In genomic region chr17:71869372-71870231, GRCm38 (mm10) we compare ENCODE assay signal across 8 mouse cellular contexts.
DNase-seq lines count a peak whose midpoint lies in the region; ATAC-seq lines count a peak whose summit lies in the region.

No protein-coding gene starts in this region.

- peak overlapping the region; percentile 65 for H3K9ac ChIP-seq in kidney, embryonic 14.5 days (ENCODE audit: low read depth, low read length)
- H3K9ac ChIP-seq in embryonic facial prominence, embryonic 14.5 days (ENCODE audit: low read depth, low read length): peak overlapping the region; percentile 71
- peak overlapping the region; percentile 70 for H3K9ac ChIP-seq in midbrain, embryonic 13.5 days (replicated peaks)
- H3K9ac ChIP-seq in stomach, embryonic 16.5 days (ENCODE audit: low read length): peak overlapping the region; percentile 72

- intact Hi-C loops in heart, postnatal 25 days (cut with DNase I): loop anchor here (10.0 kb wide), 1 partner anchor 305 kb away; no protein-coding TSS in a partner anchor
- intact Hi-C loops in left cerebral cortex, postnatal 14 days (cut with DNase I): no loop called here

- H3K4me2 ChIP-seq in kidney, embryonic 14.5 days (replicated peaks; ENCODE audit: low read depth, low read length): peak overlapping the region; percentile 85
- H3K4me2 ChIP-seq in embryonic facial prominence, embryonic 14.5 days (ENCODE audit: low read depth, low read length): peak overlapping the region; percentile 92
- H3K4me2 ChIP-seq in midbrain, embryonic 13.5 days (replicated peaks): peak overlapping the region; percentile 75
- peak overlapping the region; percentile 80 for H3K4me2 ChIP-seq in stomach, embryonic 16.5 days (ENCODE audit: low read depth, low read length)

- peak; percentile 75 for ATAC-seq in kidney, embryonic 14.5 days (ENCODE audit: low FRiP score, low TSS enrichment)
- peak; percentile 79 for ATAC-seq in embryonic facial prominence, embryonic 14.5 days (ENCODE audit: low read depth)
- ATAC-seq in midbrain, embryonic 13.5 days: peak; percentile 86
- 0 out of 2 replicates have a peak, but pooled peaks have one; percentile 56 for ATAC-seq in stomach, embryonic 16.5 days (ENCODE audit: insufficient read depth, low FRiP score)

- no peaks in the 10 kb centered on the region for H3K36me3 ChIP-seq in kidney, embryonic 14.5 days (ENCODE audit: control insufficient read depth, insufficient read depth, low read length)
- no peaks in the 10 kb centered on the region for H3K36me3 ChIP-seq in embryonic facial prominence, embryonic 14.5 days (ENCODE audit: control insufficient read depth, insufficient read depth, low read length)
- no peaks in the 10 kb centered on the region for H3K36me3 ChIP-seq in midbrain, embryonic 13.5 days
- H3K36me3 ChIP-seq in stomach, embryonic 16.5 days (ENCODE audit: control insufficient read depth, insufficient read depth, low read length): no peaks in the 10 kb centered on the region

- H3K27ac ChIP-seq in kidney, embryonic 14.5 days (ENCODE audit: low read depth, low read length): no peak overlapping the region
- no peak overlapping the region for H3K27ac ChIP-seq in embryonic facial prominence, embryonic 14.5 days (replicated peaks; ENCODE audit: low read depth, low read length)
- peak overlapping the region; percentile 6; the same call in 1 of the 2 replicates for H3K27ac ChIP-seq in midbrain, embryonic 13.5 days
- H3K27ac ChIP-seq in stomach, embryonic 16.5 days (ENCODE audit: low read length): no peak overlapping the region

- no peak for DNase-seq in kidney, adult 8-10 months
- peak; percentile 54 for DNase-seq in embryonic facial prominence, embryonic 14.5 days (ENCODE audit: low spot score)
- DNase-seq in heart, postnatal 25 days (ENCODE audit: low spot score): peak; percentile 4
- DNase-seq in left cerebral cortex, postnatal 14 days (ENCODE audit: low spot score in 2 of 2): peak; percentile 11 to 22
- DNase-seq in c-Kit-positive CD71-positive TER-119-positive erythroid progenitor cells, embryonic 14.5 days (ENCODE audit: low spot score): no peak

- WGBS in kidney, embryonic 14.5 days: 5% methylated on average over 60 of the region's 60 CpGs
- 7% methylated on average over 39 of the region's 60 CpGs for WGBS in embryonic facial prominence, embryonic 14.5 days
- 5% methylated on average over 60 of the region's 60 CpGs for WGBS in midbrain, embryonic 13.5 days
- WGBS in stomach, embryonic 16.5 days: 8% methylated on average over 60 of the region's 60 CpGs

- 0 out of 2 replicates have a peak, but pooled peaks cover 4% of the 10 kb centered on the region for H3K4me1 ChIP-seq in kidney, embryonic 14.5 days (ENCODE audit: control insufficient read depth, insufficient read depth, low read length)
- H3K4me1 ChIP-seq in embryonic facial prominence, embryonic 14.5 days (ENCODE audit: control insufficient read depth, insufficient read depth, low read length): no peaks in the 10 kb centered on the region
- peaks cover 9% of the 10 kb centered on the region; the same call in 1 of the 2 replicates for H3K4me1 ChIP-seq in midbrain, embryonic 13.5 days (replicated peaks)
- H3K4me1 ChIP-seq in stomach, embryonic 16.5 days (ENCODE audit: control insufficient read depth, insufficient read depth, low read length): no peaks in the 10 kb centered on the region

- H3K27me3 ChIP-seq in kidney, embryonic 14.5 days (ENCODE audit: control insufficient read depth, insufficient read depth, low read length): no peaks in the 10 kb centered on the region
- H3K27me3 ChIP-seq in embryonic facial prominence, embryonic 14.5 days (replicated peaks; ENCODE audit: control insufficient read depth, insufficient read depth, low read length): no peaks in the 10 kb centered on the region
- no peaks in the 10 kb centered on the region for H3K27me3 ChIP-seq in midbrain, embryonic 13.5 days
- no peaks in the 10 kb centered on the region; the same call in 1 of the 2 replicates for H3K27me3 ChIP-seq in stomach, embryonic 16.5 days (ENCODE audit: control insufficient read depth, insufficient read depth, low read length)

- peak overlapping the region; percentile 50 for H3K4me3 ChIP-seq in kidney, embryonic 14.5 days (ENCODE audit: low read length)
- peak overlapping the region; percentile 50 for H3K4me3 ChIP-seq in embryonic facial prominence, embryonic 14.5 days (ENCODE audit: low read depth, low read length)
- H3K4me3 ChIP-seq in midbrain, embryonic 13.5 days (replicated peaks): peak overlapping the region; percentile 49
- peak overlapping the region; percentile 50 for H3K4me3 ChIP-seq in stomach, embryonic 16.5 days (replicated peaks; ENCODE audit: low read length)

- no peaks in the 10 kb centered on the region for H3K9me3 ChIP-seq in kidney, embryonic 14.5 days (ENCODE audit: control insufficient read depth, low read length)
- 0 out of 2 replicates have a peak, but pooled peaks cover 4% of the 10 kb centered on the region for H3K9me3 ChIP-seq in embryonic facial prominence, embryonic 14.5 days (ENCODE audit: control insufficient read depth, low read length)
- H3K9me3 ChIP-seq in midbrain, embryonic 13.5 days: 0 out of 2 replicates have a peak, but pooled peaks cover 4% of the 10 kb centered on the region
- no peaks in the 10 kb centered on the region for H3K9me3 ChIP-seq in stomach, embryonic 16.5 days (replicated peaks; ENCODE audit: control insufficient read depth, low read length)

Comparison
In these comparisons a context has a peak if more than half of its experiments do, and no peak if none do; other contexts are left out.
1. DNase-seq: peak in embryonic facial prominence, embryonic 14.5 days (single experiment), heart, postnatal 25 days (single experiment) and left cerebral cortex, postnatal 14 days (2 of 2); none in kidney, adult 8-10 months (0 of 2) and c-Kit-positive CD71-positive TER-119-positive erythroid progenitor cells, embryonic 14.5 days (single experiment).
2. Peak in every context shown above with its lines, with median percentiles within 50 percentile points of each other: ATAC-seq, H3K4me2 ChIP-seq, H3K4me3 ChIP-seq and H3K9ac ChIP-seq.